Mouse (Mus musculus) spleen, postnatal 14 days (tissue): ENCODE results near the gene Fhad1.

Experiments
- DNase-seq, 2 experiments: peaks; one replicate each; pipeline ENCODE4 v3.0.0; 2021 to 2022; ENCODE audit warnings: low spot score in 2 of 2

Fhad1 gene

GRCm38 (mm10) chr4:141977346-141977745, 37.5 kb downstream of the Fhad1 start:
- no peak for DNase-seq

GRCm38 (mm10) chr4:141976163-141976562, 38.7 kb downstream of the Fhad1 start:
- DNase-seq, result no peak

- no peak for DNase-seq
Measured at GRCm38 (mm10) chr4:141964575-141964974, 50.3 kb downstream of the Fhad1 start.

GRCm38 (mm10) chr4:141963907-141964306, 51.0 kb downstream of the Fhad1 start:
- DNase-seq, result no peak

GRCm38 (mm10) chr4:141962811-141963685, 51.8 kb downstream of the Fhad1 start:
- DNase-seq, result peak in 1 of 2 experiments; percentile 48

GRCm38 (mm10) chr4:141960037-141960436, 54.8 kb downstream of the Fhad1 start:
- DNase-seq, result no peak

- DNase-seq, result no peak
Measured at GRCm38 (mm10) chr4:141959615-141960014, 55.3 kb downstream of the Fhad1 start.

- DNase-seq, result no peak
Measured at GRCm38 (mm10) chr4:141958614-141959375, 56.1 kb downstream of the Fhad1 start.

GRCm38 (mm10) chr4:141958188-141958587, 56.7 kb downstream of the Fhad1 start:
- peak in 1 of 2 experiments; percentile 50 for DNase-seq

- DNase-seq, result no peak
Measured at GRCm38 (mm10) chr4:141957740-141958139, 57.1 kb downstream of the Fhad1 start.

- no peak for DNase-seq
Measured at GRCm38 (mm10) chr4:141956931-141957330, 58.0 kb downstream of the Fhad1 start.

GRCm38 (mm10) chr4:141954770-141955720, 59.8 kb downstream of the Fhad1 start:
- no peak for DNase-seq

- DNase-seq, result no peak
Measured at GRCm38 (mm10) chr4:141953859-141954258, 61.0 kb downstream of the Fhad1 start.

- no peak for DNase-seq
Measured at GRCm38 (mm10) chr4:141953291-141953690, 61.6 kb downstream of the Fhad1 start.

- no peak for DNase-seq
Measured at GRCm38 (mm10) chr4:141952824-141953223, 62.1 kb downstream of the Fhad1 start.

- no peak for DNase-seq
Measured at GRCm38 (mm10) chr4:141952114-141952513, 62.8 kb downstream of the Fhad1 start.

- no peak for DNase-seq
Measured at GRCm38 (mm10) chr4:141949436-141949835, 65.4 kb downstream of the Fhad1 start.

GRCm38 (mm10) chr4:141948822-141949221, 66.1 kb downstream of the Fhad1 start:
- no peak for DNase-seq

GRCm38 (mm10) chr4:141942403-141942802, 72.5 kb downstream of the Fhad1 start:
- DNase-seq, result no peak

GRCm38 (mm10) chr4:141941289-141941688, 73.6 kb downstream of the Fhad1 start:
- no peak for DNase-seq

GRCm38 (mm10) chr4:141938535-141938934, 76.3 kb downstream of the Fhad1 start:
- no peak for DNase-seq
